Mouse (Mus musculus) olfactory bulb, adult 2 months (tissue): ENCODE data around the gene Tmem220.

Experiments
- CTCF ChIP-seq: fragments of 200-500 bp; IDR thresholded peaks from 2 replicates; pipeline ENCODE4 v1.5.1; 2012; ENCODE audit warnings: low read depth, mild to moderate bottlenecking, low read length, moderate library complexity; ENCODE audit not compliant: insufficient read depth
- POLR2A ChIP-seq: fragments of 200-500 bp; IDR thresholded peaks from 2 replicates; pipeline ENCODE4 v1.6.1; 2012; ENCODE audit warnings: mild to moderate bottlenecking, low read depth, low read length, moderate library complexity; ENCODE audit not compliant: insufficient read depth

DNA sequence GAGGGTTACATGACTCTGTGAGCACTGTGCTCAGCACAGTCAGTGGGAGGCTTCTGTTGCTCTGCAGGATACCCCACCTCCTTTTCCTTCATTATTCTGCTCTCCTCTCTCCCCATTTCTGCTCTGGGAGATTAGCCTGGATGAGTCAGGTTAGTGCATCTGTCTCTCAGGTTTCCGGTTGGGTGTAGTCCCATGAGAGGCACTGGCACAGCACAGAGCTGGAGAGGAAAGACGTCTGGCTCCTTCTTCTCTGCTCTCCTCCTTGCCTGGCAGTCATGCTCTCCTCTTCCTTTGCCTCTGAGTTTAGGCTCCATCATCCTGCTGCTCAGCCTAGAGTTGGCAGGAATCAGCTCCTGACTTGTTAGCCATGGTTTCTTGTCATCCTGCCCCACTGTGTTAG is 32.8 kb upstream of the Tmem220 start:
- TF ChIP-seq CTCF (no peak), POLR2A (no peak)
